In genomic region chr7:142479307-142479706, GRCm38 (mm10) we compare ENCODE assay signal across 19 mouse cellular contexts. TPM values are rescaled to one million over a fixed set of nuclear protein-coding genes. Genes with fewer than 3 reads are reported as not detected.
DNase-seq lines count a peak whose midpoint lies in the region; ATAC-seq and TF ChIP-seq lines count a peak whose summit lies in the region.
"Had no signal": no experiment of that assay in that cellular context is flagged by ENCODE, and none has a peak within 500 bp of the region (broad histone marks: within the 10 kb centered on the region; RNA-seq: fewer than 3 reads in every experiment).

No protein-coding gene starts in this region.

- peak in 1 of 2 experiments; percentile 20 for DNase-seq in heart, adult 2 months
- DNase-seq in heart, adult 18-20 months, result no peak
- DNase-seq in lung, adult 2 months, result no peak
- no peak for DNase-seq in embryo, embryonic 9.5 days (ENCODE audit: extremely low spot score)
- DNase-seq in liver, embryonic 11.5 days (ENCODE audit: low spot score), result no peak
- DNase-seq: adrenal gland, postnatal 10 days; B cell, adult 2 months; cerebellum, postnatal 10 days; forebrain, postnatal 0 days; kidney, adult 2 months; lung, adult 18-20 months; thymus, postnatal 25 days had no signal

- peak overlapping the region; percentile 1; the same call in 1 of the 2 replicates for H3K4me3 ChIP-seq in heart, adult 2 months
- no peak overlapping the region; the same call in 1 of the 2 replicates for H3K4me3 ChIP-seq in lung, embryonic 15.5 days
- no peak overlapping the region for H3K4me3 ChIP-seq in lung, adult 2 months (replicated peaks; ENCODE audit: extremely low read depth, low read depth, low read length)
- no peak overlapping the region for H3K4me3 ChIP-seq in intestine, embryonic 15.5 days (replicated peaks)
- no peak overlapping the region for H3K4me3 ChIP-seq in stomach, embryonic 15.5 days (replicated peaks)
- no peak overlapping the region for H3K4me3 ChIP-seq in liver, embryonic 11.5 days (ENCODE audit: low read depth, low read length)
- H3K4me3 ChIP-seq: midbrain, embryonic 12.5 days had no signal

- H3K79me2 ChIP-seq in heart, adult 2 months (replicated peaks; ENCODE audit: control insufficient read depth, insufficient read depth, low read length), result no peaks in the 10 kb centered on the region

- H3K27me3 ChIP-seq in heart, adult 2 months (ENCODE audit: control insufficient read depth, insufficient read depth, low read length), result no peaks in the 10 kb centered on the region
- no peaks in the 10 kb centered on the region for H3K27me3 ChIP-seq in lung, embryonic 15.5 days
- H3K27me3 ChIP-seq in intestine, embryonic 15.5 days (replicated peaks), result no peaks in the 10 kb centered on the region
- no peaks in the 10 kb centered on the region for H3K27me3 ChIP-seq in stomach, embryonic 15.5 days (replicated peaks)
- peaks cover 4% of the 10 kb centered on the region; the same call in 1 of the 2 replicates for H3K27me3 ChIP-seq in liver, embryonic 11.5 days (replicated peaks; ENCODE audit: control insufficient read depth, insufficient read depth, low read length)
- H3K27me3 ChIP-seq: midbrain, embryonic 12.5 days had no signal

- 0 out of 2 replicates have a peak, but pooled peaks have one; percentile 34 for TF ChIP-seq EP300 in heart, adult 2 months (IDR thresholded peaks at IDR 0.05; ENCODE audit: insufficient read depth, low read depth, low read length)

- no peaks in the 10 kb centered on the region for H3K36me3 ChIP-seq in heart, adult 2 months (ENCODE audit: control insufficient read depth, insufficient read depth, low read length)
- no peaks in the 10 kb centered on the region for H3K36me3 ChIP-seq in lung, embryonic 15.5 days
- H3K36me3 ChIP-seq in intestine, embryonic 15.5 days, result no peaks in the 10 kb centered on the region
- no peaks in the 10 kb centered on the region for H3K36me3 ChIP-seq in stomach, embryonic 15.5 days
- H3K36me3 ChIP-seq in liver, embryonic 11.5 days (ENCODE audit: control insufficient read depth, insufficient read depth, low read length), result no peaks in the 10 kb centered on the region
- H3K36me3 ChIP-seq: midbrain, embryonic 12.5 days had no signal

- TF ChIP-seq CTCF in heart, adult 2 months (IDR thresholded peaks at IDR 0.05), result no peak
- TF ChIP-seq CTCF in lung, adult 2 months (IDR thresholded peaks at IDR 0.05; ENCODE audit: insufficient read depth, low read length), result no peak

- intact Hi-C loops in heart, adult 2 months (cut with DNase I), result loop anchor here (5.0 kb wide), 1 partner anchor 37 kb away; the partner anchor contains the start of gene Tnni2

- peak overlapping the region; percentile 84 for H3K27ac ChIP-seq in heart, adult 2 months
- peak overlapping the region; percentile 97; the same call in 1 of the 2 replicates for H3K27ac ChIP-seq in lung, embryonic 15.5 days
- H3K27ac ChIP-seq in intestine, embryonic 15.5 days, result peak overlapping the region; percentile 96
- H3K27ac ChIP-seq in stomach, embryonic 15.5 days, result peak overlapping the region; percentile 97
- no peak overlapping the region for H3K27ac ChIP-seq in liver, embryonic 11.5 days (ENCODE audit: low read depth, low read length)
- H3K27ac ChIP-seq: midbrain, embryonic 12.5 days had no signal

- no peaks in the 10 kb centered on the region for H3K9me3 ChIP-seq in lung, embryonic 15.5 days
- no peaks in the 10 kb centered on the region for H3K9me3 ChIP-seq in intestine, embryonic 15.5 days
- no peaks in the 10 kb centered on the region for H3K9me3 ChIP-seq in stomach, embryonic 15.5 days
- H3K9me3 ChIP-seq in liver, embryonic 11.5 days (ENCODE audit: control insufficient read depth, low read length), result no peaks in the 10 kb centered on the region
- H3K9me3 ChIP-seq: midbrain, embryonic 12.5 days had no signal

- H3K4me2 ChIP-seq in lung, embryonic 15.5 days, result peak overlapping the region; percentile 64; the same call in 1 of the 2 replicates
- peak overlapping the region; percentile 67 for H3K4me2 ChIP-seq in intestine, embryonic 15.5 days (replicated peaks)
- H3K4me2 ChIP-seq in stomach, embryonic 15.5 days, result peak overlapping the region; percentile 59; the same call in 1 of the 2 replicates
- no peak overlapping the region for H3K4me2 ChIP-seq in liver, embryonic 11.5 days
- H3K4me2 ChIP-seq: midbrain, embryonic 12.5 days had no signal

- TF ChIP-seq POLR2A in heart, adult 2 months (IDR thresholded peaks at IDR 0.05; ENCODE audit: insufficient read depth, low read depth, low read length), result no peak
- TF ChIP-seq POLR2A in lung, adult 2 months (IDR thresholded peaks at IDR 0.05; ENCODE audit: borderline replicate concordance, extremely low read depth, low read depth, low read length), result no peak

- peaks cover 13% of the 10 kb centered on the region for H3K4me1 ChIP-seq in heart, adult 2 months (ENCODE audit: control insufficient read depth, insufficient read depth, low read length)
- peaks cover 50% of the 10 kb centered on the region for H3K4me1 ChIP-seq in lung, embryonic 15.5 days
- H3K4me1 ChIP-seq in lung, adult 2 months (ENCODE audit: control insufficient read depth, insufficient read depth, low read length), result no peaks in the 10 kb centered on the region
- peaks cover 66% of the 10 kb centered on the region for H3K4me1 ChIP-seq in intestine, embryonic 15.5 days (replicated peaks)
- peaks cover 62% of the 10 kb centered on the region for H3K4me1 ChIP-seq in stomach, embryonic 15.5 days
- peaks cover 29% of the 10 kb centered on the region for H3K4me1 ChIP-seq in liver, embryonic 11.5 days (replicated peaks; ENCODE audit: control insufficient read depth, insufficient read depth, low read length)

- ATAC-seq in lung, embryonic 15.5 days (ENCODE audit: borderline replicate concordance, extremely low read depth, low FRiP score, low TSS enrichment), result no peak
- ATAC-seq in intestine, embryonic 15.5 days, result no peak
- no peak for ATAC-seq in stomach, embryonic 15.5 days (ENCODE audit: insufficient read depth, low FRiP score, low read depth)
- ATAC-seq in liver, embryonic 11.5 days (replicated peaks; ENCODE audit: low FRiP score), result no peak
- ATAC-seq: forebrain, postnatal 0 days had no signal

- peak overlapping the region; percentile 19 for H3K9ac ChIP-seq in heart, adult 2 months (ENCODE audit: low read depth, low read length)
- H3K9ac ChIP-seq in lung, embryonic 15.5 days, result no peak overlapping the region
- no peak overlapping the region for H3K9ac ChIP-seq in intestine, embryonic 15.5 days
- no peak overlapping the region for H3K9ac ChIP-seq in stomach, embryonic 15.5 days
- no peak overlapping the region for H3K9ac ChIP-seq in liver, embryonic 11.5 days (ENCODE audit: low read depth, low read length)
- H3K9ac ChIP-seq: forebrain, postnatal 0 days; midbrain, embryonic 12.5 days had no signal

RNA-seq across cellular contexts. Expression of gene Lsp1, which starts 18.7 kb away (rescaled TPM):
- 10 to 100 TPM; 28.4 to 35.0 TPM for total RNA-seq in heart, adult 2 months (2021)
- 96.6 and 107 TPM in 2 replicates for polyA plus RNA-seq in heart, adult 2 months (2012; rRNA removed)
- 10 to 100 TPM; 24.7 to 33.1 TPM for total RNA-seq in heart, adult 18-20 months (2021)
- polyA plus RNA-seq in lung, embryonic 15.5 days (2015; fragmentation: Nextera tagmentation; extraction: Ambion mirVana), result 125 and 130 TPM in 2 replicates
- polyA plus RNA-seq in lung, adult 2 months (2012; rRNA removed), result 131 and 188 TPM in 2 replicates
- polyA plus RNA-seq in intestine, embryonic 15.5 days (2015; fragmentation: Nextera tagmentation; extraction: Ambion mirVana), result 130 and 145 TPM in 2 replicates
- 196 and 211 TPM in 2 replicates for polyA plus RNA-seq in stomach, embryonic 15.5 days (2015; fragmentation: Nextera tagmentation; extraction: Ambion mirVana)
- 19.2 and 20.7 TPM in 2 replicates for polyA plus RNA-seq in liver, embryonic 11.5 days (2014; fragmentation: Nextera tagmentation; extraction: Ambion mirVana)

RNA-seq across cellular contexts. Expression of gene Tnnt3, which starts 19.3 kb away (rescaled TPM):
- total RNA-seq in heart, adult 2 months (2021), result 1 to 10 TPM; 1.1 to 1.3 TPM
- 1.8 TPM in 1 of 2 replicates, not detected in the other for polyA plus RNA-seq in heart, adult 2 months (2012; rRNA removed)
- total RNA-seq in heart, adult 18-20 months (2021), result under 1 TPM in 1 of 2 experiments, not detected in 1; 0.67 TPM
- 2.5 and 5.1 TPM in 2 replicates for polyA plus RNA-seq in lung, embryonic 15.5 days (2015; fragmentation: Nextera tagmentation; extraction: Ambion mirVana)
- 4.1 and 64.7 TPM in 2 replicates for polyA plus RNA-seq in lung, adult 2 months (2012; rRNA removed)
- 1.4 and 4.3 TPM in 2 replicates for polyA plus RNA-seq in intestine, embryonic 15.5 days (2015; fragmentation: Nextera tagmentation; extraction: Ambion mirVana)
- polyA plus RNA-seq in stomach, embryonic 15.5 days (2015; fragmentation: Nextera tagmentation; extraction: Ambion mirVana), result 4.6 and 11.8 TPM in 2 replicates
- polyA plus RNA-seq in liver, embryonic 11.5 days (2014; fragmentation: Nextera tagmentation; extraction: Ambion mirVana), result 1.5 and 2.4 TPM in 2 replicates
- total RNA-seq: layer of hippocampus, adult 18-20 months; left cerebral cortex, postnatal 14 days had no signal

RNA-seq across cellular contexts. Expression of gene Tnni2, which starts 37.7 kb away (rescaled TPM):
- total RNA-seq in heart, adult 2 months (2021), result 1 to 10 TPM; 2.7 to 3.0 TPM
- 5.9 and 7.5 TPM in 2 replicates for polyA plus RNA-seq in heart, adult 2 months (2012; rRNA removed)
- total RNA-seq in heart, adult 18-20 months (2021), result 1 to 10 TPM; 1.8 to 2.6 TPM
- 2.4 and 7.4 TPM in 2 replicates for polyA plus RNA-seq in lung, embryonic 15.5 days (2015; fragmentation: Nextera tagmentation; extraction: Ambion mirVana)
- polyA plus RNA-seq in lung, adult 2 months (2012; rRNA removed), result 3.1 and 223 TPM in 2 replicates
- polyA plus RNA-seq in intestine, embryonic 15.5 days (2015; fragmentation: Nextera tagmentation; extraction: Ambion mirVana), result 4.8 and 4.9 TPM in 2 replicates
- polyA plus RNA-seq in stomach, embryonic 15.5 days (2015; fragmentation: Nextera tagmentation; extraction: Ambion mirVana), result 10.4 and 13.3 TPM in 2 replicates
- 1.9 and 3.7 TPM in 2 replicates for polyA plus RNA-seq in liver, embryonic 11.5 days (2014; fragmentation: Nextera tagmentation; extraction: Ambion mirVana)

RNA-seq across cellular contexts. Expression of gene Syt8, which starts 44.7 kb away (rescaled TPM):
- not detected for total RNA-seq in heart, adult 2 months (2021)
- not detected in 2 replicates for polyA plus RNA-seq in heart, adult 2 months (2012; rRNA removed)
- total RNA-seq in heart, adult 18-20 months (2021), result not detected
- 0.34 and 0.87 TPM in 2 replicates for polyA plus RNA-seq in lung, embryonic 15.5 days (2015; fragmentation: Nextera tagmentation; extraction: Ambion mirVana)
- polyA plus RNA-seq in lung, adult 2 months (2012; rRNA removed), result 0.19 and 8.6 TPM in 2 replicates
- 5.4 and 5.6 TPM in 2 replicates for polyA plus RNA-seq in intestine, embryonic 15.5 days (2015; fragmentation: Nextera tagmentation; extraction: Ambion mirVana)
- polyA plus RNA-seq in stomach, embryonic 15.5 days (2015; fragmentation: Nextera tagmentation; extraction: Ambion mirVana), result 13.2 and 19.6 TPM in 2 replicates
- 0.41 and 0.42 TPM in 2 replicates for polyA plus RNA-seq in liver, embryonic 11.5 days (2014; fragmentation: Nextera tagmentation; extraction: Ambion mirVana)
- total RNA-seq: adrenal gland, postnatal 10 days; forebrain, postnatal 0 days; layer of hippocampus, adult 18-20 months had no signal
- polyA plus RNA-seq: forebrain, postnatal 0 days; neural tube, embryonic 11.5 days had no signal

RNA-seq across cellular contexts. Expression of gene Mrpl23, which starts 53.2 kb away (rescaled TPM):
- 1 to 10 TPM in 1 of 2 experiments, under 1 TPM in 1; 0.89 to 2.1 TPM for total RNA-seq in heart, adult 2 months (2021)
- 12.8 and 18.0 TPM in 2 replicates for polyA plus RNA-seq in heart, adult 2 months (2012; rRNA removed)
- 10 to 100 TPM; 12.2 to 29.0 TPM for total RNA-seq in heart, adult 18-20 months (2021)
- 22.8 and 28.3 TPM in 2 replicates for polyA plus RNA-seq in lung, embryonic 15.5 days (2015; fragmentation: Nextera tagmentation; extraction: Ambion mirVana)
- polyA plus RNA-seq in lung, adult 2 months (2012; rRNA removed), result 8.0 and 10.3 TPM in 2 replicates
- polyA plus RNA-seq in intestine, embryonic 15.5 days (2015; fragmentation: Nextera tagmentation; extraction: Ambion mirVana), result 44.9 and 57.4 TPM in 2 replicates
- 21.9 and 26.2 TPM in 2 replicates for polyA plus RNA-seq in stomach, embryonic 15.5 days (2015; fragmentation: Nextera tagmentation; extraction: Ambion mirVana)
- 20.8 and 22.2 TPM in 2 replicates for polyA plus RNA-seq in liver, embryonic 11.5 days (2014; fragmentation: Nextera tagmentation; extraction: Ambion mirVana)
